Mouse (Mus musculus) kidney, adult 2 months (tissue): ENCODE measurements around the gene Dpp7. TPM values are rescaled to one million over a fixed set of nuclear protein-coding genes. Genes with fewer than 3 reads are reported as not detected.

Experiments used
- DNase-seq: peaks from one replicate; pipeline ENCODE4 v3.0.0; 2021
- H3K27ac ChIP-seq: fragments of 200-500 bp; 2 replicates; pipeline ENCODE4 v1.5.1; 2012; ENCODE audit warnings: low read depth, low read length, control low read depth, inconsistent platforms; ENCODE audit not compliant: insufficient read depth
- H3K27me3 ChIP-seq: fragments of 200-500 bp; replicated peaks from 2 replicates; pipeline ENCODE4 v1.6.1; 2012; ENCODE audit warnings: mild to moderate bottlenecking, moderate library complexity, low read length, inconsistent platforms; ENCODE audit not compliant: control insufficient read depth, insufficient read depth
- H3K36me3 ChIP-seq: fragments of 200-500 bp; 2 replicates; pipeline ENCODE4 v1.6.1; 2012; ENCODE audit warnings: mild to moderate bottlenecking, moderate library complexity, low read length, inconsistent platforms; ENCODE audit not compliant: control insufficient read depth, insufficient read depth
- H3K4me1 ChIP-seq: fragments of 200-500 bp; 2 replicates; pipeline ENCODE4 v1.6.1; 2011; ENCODE audit warnings: low read length; ENCODE audit not compliant: control insufficient read depth, insufficient read depth
- H3K4me3 ChIP-seq: fragments of 200-500 bp; 2 replicates; pipeline ENCODE4 v1.5.1; 2011; ENCODE audit warnings: mild to moderate bottlenecking, low read depth, low read length, control low read depth; ENCODE audit not compliant: insufficient read depth
- CTCF ChIP-seq: fragments of 200-500 bp; conservative IDR thresholded peaks from 2 replicates; pipeline ENCODE4 v1.5.1; 2011; ENCODE audit warnings: low read depth, mild to moderate bottlenecking, control low read depth, low read length, moderate library complexity, mixed read lengths; ENCODE audit not compliant: insufficient read depth, insufficient read length
- POLR2A ChIP-seq: fragments of 200-500 bp; IDR thresholded peaks from one replicate; pipeline ENCODE4 v1.6.1; 2011; ENCODE audit warnings: low read depth, low read length, control low read depth
- WGBS: fragments of 180-500 bp; shearing (Covaris S2); methylation state at CpG from one replicate; pipeline ENCODE4 v1.1.7; 2018; 5-methylcytosine and 5-hydroxymethylcytosine counted together
- polyA plus RNA-seq: library from polyadenylated mRNA; depleted of rRNA; stranded (reverse); fragments of >200 nt; gene quantifications from 2 replicates; pipeline ENCODE4 v1.2.3, GENCODE M21; 2012

The Dpp7 gene
- polyA plus RNA-seq, 1 experiment, result 167 TPM

DNA sequence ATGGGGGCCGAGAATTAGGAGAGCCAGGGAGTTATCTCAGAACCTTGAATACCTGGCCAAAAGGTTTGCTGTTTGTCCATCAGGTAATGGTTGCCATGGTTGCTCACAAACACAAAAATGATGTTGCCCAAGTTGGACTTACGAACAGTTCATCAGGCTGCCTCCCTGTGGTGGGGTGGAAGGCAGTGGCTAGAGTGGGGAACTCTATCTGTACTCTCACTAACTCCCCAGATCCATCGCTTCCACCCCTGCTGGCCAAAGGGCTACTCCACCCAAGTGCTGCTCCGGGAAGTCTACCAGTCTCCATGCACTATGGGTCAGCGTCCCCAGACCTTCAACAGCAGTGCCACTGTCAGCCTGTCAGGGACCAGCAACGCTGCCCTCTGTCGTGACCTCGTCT is 42.9 kb upstream of the Dpp7 start, which contains the start of gene Npdc1:
Npdc1 (plus strand) TSS at position 301 of the 400 bp plus-strand sequence.
- Histone ChIP-seq H3K4me3 (no peak within 1 kb of the TSS), H3K27me3 (no peaks in the 10 kb centered on the region), H3K4me1 (peaks cover 8% of the 10 kb centered on the region; the same call in 1 of the 2 replicates), H3K36me3 (no peaks in the 10 kb centered on the region), H3K27ac (no peak within 1 kb of the TSS)
- no peak for DNase-seq
- TF ChIP-seq POLR2A (no peak), CTCF (no peak)
- 84% methylated on average over 8 of the region's 8 CpGs for WGBS

DNA sequence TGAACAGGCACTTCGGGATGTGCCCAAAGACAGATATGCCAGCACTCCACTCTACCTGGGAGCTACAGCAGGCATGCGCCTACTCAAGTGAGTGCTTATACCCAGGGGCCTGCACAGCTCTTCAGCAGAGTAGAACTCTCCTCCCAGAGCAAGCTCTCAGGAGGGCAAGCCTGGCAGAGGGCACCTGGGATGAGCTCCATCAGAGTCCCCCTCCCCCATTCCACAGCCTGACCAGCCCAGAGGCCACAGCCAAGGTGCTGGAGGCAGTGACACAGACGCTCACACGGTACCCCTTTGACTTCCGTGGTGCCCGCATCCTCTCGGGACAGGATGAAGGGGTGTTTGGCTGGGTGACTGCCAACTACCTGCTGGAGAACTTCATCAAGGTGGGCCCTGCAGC is 41.9 kb upstream of the Dpp7 start:
- H3K4me3 ChIP-seq, result no peak overlapping the region
- WGBS, result 97% methylated on average over 7 of the region's 7 CpGs
- peaks cover 8% of the 10 kb centered on the region; the same call in 1 of the 2 replicates for H3K4me1 ChIP-seq
- no peak for TF ChIP-seq POLR2A
- TF ChIP-seq CTCF, result no peak
- no peaks in the 10 kb centered on the region for H3K36me3 ChIP-seq
- no peaks in the 10 kb centered on the region for H3K27me3 ChIP-seq
- no peak for DNase-seq
- H3K27ac ChIP-seq, result no peak overlapping the region

DNA sequence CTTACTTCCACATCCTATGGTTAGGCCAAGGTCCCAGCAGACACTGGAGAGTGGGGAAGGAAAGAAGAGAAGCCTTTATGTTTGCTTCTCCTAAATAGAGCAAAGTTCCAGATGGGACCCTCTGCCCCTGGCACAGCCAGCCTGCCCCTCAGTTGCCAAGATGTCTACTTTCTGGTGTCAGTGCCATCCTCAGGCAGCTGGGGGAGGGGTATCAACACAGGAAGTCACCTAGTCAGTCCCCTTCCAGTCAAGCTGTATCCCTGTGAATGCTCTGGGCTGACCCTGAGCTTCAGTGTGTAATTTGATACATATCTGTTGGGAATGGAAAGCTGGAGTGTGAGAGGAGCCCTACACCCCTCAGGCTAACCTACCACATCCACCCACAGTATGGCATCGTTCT is 40.9 kb upstream of the Dpp7 start:
- TF ChIP-seq POLR2A, result no peak
- no peak for TF ChIP-seq CTCF
- Histone ChIP-seq H3K36me3 (no peaks in the 10 kb centered on the region), H3K4me3 (no peak overlapping the region), H3K4me1 (peaks cover 8% of the 10 kb centered on the region; the same call in 1 of the 2 replicates), H3K27me3 (no peaks in the 10 kb centered on the region), H3K27ac (no peak overlapping the region)
- DNase-seq, result no peak
- WGBS, result 71% methylated on average over 1 of the region's 1 CpGs

DNA sequence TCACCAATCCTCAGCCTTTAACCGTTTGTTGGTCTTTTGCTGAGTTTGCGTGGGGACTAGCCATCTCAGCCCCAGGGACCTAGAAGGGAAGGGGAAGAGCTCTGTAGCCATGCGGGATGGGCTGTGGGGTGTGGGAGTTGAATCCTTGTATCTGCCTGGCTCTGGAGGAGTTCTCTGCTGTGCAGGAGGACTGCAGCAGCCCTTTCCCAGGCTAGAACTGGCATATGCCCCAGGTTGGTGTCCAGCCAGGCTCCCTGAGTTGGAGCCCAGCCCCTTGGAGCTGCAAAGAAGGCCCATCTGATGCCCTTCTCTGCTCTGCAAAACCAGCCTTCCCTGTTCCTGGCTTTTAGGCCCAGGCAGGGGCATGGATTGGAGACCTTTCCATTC is 40.4 kb upstream of the Dpp7 start:
- H3K4me3 ChIP-seq, result no peak overlapping the region
- H3K36me3 ChIP-seq, result no peaks in the 10 kb centered on the region
- H3K27me3 ChIP-seq, result no peaks in the 10 kb centered on the region
- DNase-seq, result no peak
- H3K4me1 ChIP-seq, result peaks cover 8% of the 10 kb centered on the region; the same call in 1 of the 2 replicates
- 76% methylated on average over 3 of the region's 3 CpGs for WGBS
- TF ChIP-seq POLR2A (no peak), CTCF (no peak)
- no peak overlapping the region for H3K27ac ChIP-seq

DNA sequence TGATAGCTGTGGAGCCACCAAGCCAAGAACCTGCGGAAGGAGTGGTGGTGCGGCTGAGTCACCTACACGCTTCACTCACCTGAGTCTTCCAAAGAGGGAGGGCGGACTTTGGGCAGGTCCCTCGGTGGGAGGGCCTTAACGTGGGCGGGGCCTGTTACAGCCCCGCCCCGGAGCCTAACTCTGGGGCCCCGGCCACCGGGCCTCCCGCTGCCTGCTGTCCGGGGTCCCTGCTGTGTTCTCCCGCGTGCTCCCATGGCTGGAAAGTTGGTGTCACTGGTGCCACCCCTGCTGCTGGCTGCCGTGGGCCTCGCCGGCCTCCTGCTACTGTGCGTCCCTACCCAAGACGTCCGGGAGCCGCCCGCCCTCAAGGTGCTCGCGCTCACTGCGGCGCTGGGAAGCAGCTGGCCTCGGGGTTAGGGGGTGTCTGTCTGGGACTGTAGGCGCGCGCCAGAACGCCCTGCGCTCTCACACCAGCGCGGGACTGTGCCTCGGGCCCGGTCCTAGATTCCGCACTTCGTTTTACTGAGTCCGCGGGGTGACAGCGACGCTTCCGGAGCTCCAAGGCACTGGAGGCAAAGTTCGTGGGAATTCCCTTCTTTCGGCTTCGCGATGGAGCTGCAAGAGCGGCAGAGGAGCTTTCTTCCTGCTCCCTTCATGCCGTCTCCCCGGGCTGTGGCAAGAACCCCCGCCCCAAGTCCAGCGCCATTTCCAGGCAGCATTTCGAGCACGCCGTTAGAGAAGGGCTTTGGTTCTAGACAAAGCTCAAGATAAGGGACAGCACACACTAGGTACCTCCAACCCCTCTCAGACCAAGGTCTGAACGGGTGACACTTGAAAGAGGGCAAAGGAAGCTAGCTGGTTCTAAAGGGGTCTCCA is 39.8 kb upstream of the Dpp7 start, which contains the start of gene Entpd2:
Entpd2 (plus strand) TSS at position 154 of the 876 bp plus-strand sequence.
- TF ChIP-seq CTCF, result 0 out of 2 replicates have a peak, but pooled peaks have one; percentile 27
- no peak for TF ChIP-seq POLR2A
- Histone ChIP-seq H3K4me1 (peaks cover 8% of the 10 kb centered on the region; the same call in 1 of the 2 replicates), H3K4me3 (peak within 1 kb of the TSS; percentile 59), H3K36me3 (no peaks in the 10 kb centered on the region), H3K27me3 (no peaks in the 10 kb centered on the region), H3K27ac (no peak within 1 kb of the TSS)
- WGBS, result 4% methylated on average over 57 of the region's 57 CpGs
- DNase-seq, result peak; percentile 73

DNA sequence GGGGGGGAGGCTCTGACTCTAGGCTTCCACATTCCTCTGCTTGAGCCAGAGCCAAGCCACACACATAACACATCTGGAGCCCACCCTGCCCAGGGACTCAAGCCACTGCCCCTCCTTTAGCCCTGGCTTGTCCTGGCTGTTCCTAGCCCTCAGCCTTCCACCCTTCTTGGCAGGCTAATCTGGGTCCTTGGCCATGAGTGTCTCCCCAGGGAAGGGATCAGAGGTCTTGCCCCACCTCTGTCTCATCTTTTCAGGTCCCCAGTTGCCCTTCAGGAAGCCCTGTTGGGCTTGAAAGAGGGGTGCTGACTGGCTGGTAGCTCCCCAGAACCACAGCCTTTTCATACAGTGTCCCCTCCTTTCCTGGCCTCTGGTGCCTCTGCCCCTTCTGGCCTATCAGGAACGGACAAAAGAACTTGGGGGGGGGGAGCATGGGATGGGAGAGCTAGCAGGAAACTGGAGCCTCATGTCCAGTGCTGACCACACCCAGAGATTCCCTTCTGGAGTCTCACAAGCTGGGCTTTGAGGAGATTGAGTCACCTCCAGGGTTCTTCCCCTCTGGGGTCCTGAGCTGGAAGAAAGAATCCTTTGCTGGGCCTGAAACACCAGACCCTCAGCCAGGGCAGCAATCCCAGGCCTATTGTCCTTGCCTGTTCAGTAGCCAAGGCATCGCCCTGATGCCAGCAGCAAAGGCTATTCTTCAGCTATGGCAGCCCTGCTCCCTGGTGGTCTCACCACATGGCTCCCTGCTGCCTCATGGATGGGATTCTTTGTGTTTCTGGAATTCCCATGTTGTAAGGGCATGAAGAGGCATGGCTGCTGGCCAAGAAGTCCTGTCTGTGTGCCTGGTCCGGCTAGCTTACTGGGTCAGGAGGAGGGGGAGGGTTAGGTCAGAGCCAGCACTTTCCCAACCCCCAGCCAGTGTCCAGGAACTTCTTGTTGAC is 38.4 kb upstream of the Dpp7 start:
- peak; percentile 29 for DNase-seq
- TF ChIP-seq POLR2A, result no peak
- no peak for TF ChIP-seq CTCF
- Histone ChIP-seq H3K4me3 (no peak overlapping the region), H3K4me1 (peaks cover 8% of the 10 kb centered on the region; the same call in 1 of the 2 replicates), H3K27me3 (no peaks in the 10 kb centered on the region), H3K27ac (no peak overlapping the region), H3K36me3 (no peaks in the 10 kb centered on the region)
- 42% methylated on average over 3 of the region's 3 CpGs for WGBS
